Mouse (Mus musculus): ENCODE measurements around the gene Snf8. TPM values are rescaled to one million over a fixed set of nuclear protein-coding genes. Genes with fewer than 3 reads are reported as not detected.

The Snf8 gene
- polyA plus RNA-seq, 1 experiment from 2014 or later, result 84.3 TPM

DNA sequence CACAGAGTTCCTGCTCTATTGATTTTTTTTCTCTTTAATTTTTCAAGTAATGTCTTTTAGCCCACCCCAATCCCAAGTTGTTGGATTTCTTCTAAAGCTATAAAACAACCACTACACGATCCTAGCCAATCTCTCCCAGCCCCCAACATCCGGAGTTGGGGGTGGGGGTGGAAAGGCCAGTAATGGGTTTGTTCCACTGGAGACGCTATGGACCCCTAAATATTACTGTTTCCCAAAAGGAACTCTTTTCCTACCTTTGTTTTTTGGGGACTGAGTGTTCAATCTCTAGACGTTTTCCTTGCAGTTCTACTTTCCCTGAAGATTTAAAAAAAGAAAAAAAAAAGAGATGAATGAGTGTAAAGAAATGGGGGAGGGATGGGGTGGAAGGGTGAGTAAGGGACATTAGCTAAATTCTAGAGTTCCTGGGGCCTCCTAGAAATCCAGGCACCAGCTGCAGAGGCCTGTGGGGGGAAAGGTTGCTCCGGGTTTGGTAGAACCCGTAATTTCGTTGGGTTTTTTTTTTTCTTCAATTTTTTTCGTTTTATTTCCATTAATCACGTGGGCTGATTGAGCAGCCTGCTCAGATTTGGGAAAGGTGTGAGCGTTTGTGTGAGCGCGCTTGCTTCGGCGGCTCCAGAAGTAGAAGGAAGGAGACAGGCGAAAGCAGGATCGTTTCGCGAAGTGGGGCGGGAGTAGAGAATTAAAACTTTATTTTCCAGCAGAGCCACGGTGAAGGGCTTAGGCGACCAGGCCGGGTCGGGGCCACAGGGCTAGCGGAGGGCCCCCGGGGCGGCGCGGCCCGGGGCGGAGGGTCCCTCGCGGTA lies 30.5 kb upstream of the Snf8 start:
- Histone ChIP-seq H3K27me3 (ENCODE audit: control insufficient read depth, insufficient read depth, low read depth, low read length) (peaks cover 6% of the 10 kb centered on the region; the same call in 1 of the 2 replicates), H3K9me3 (ENCODE audit: control insufficient read depth, low read length) (no peaks in the 10 kb centered on the region), H3K4me3 (ENCODE audit: low read length) (peak overlapping the region; percentile 87), H3K27ac (ENCODE audit: low read length) (peak overlapping the region; percentile 96), H3K4me1 (replicated peaks; ENCODE audit: control insufficient read depth, insufficient read depth, low read length) (peaks cover 43% of the 10 kb centered on the region), H3K9ac (ENCODE audit: low read length) (peak overlapping the region; percentile 93), H3K4me2 (ENCODE audit: low read depth, low read length) (peak overlapping the region; percentile 99), H3K36me3 (ENCODE audit: control insufficient read depth, insufficient read depth, low read length) (no peaks in the 10 kb centered on the region)
- no peak for ATAC-seq (ENCODE audit: low read depth)
- WGBS, result under 1% methylated on average over 32 of the region's 32 CpGs

DNA sequence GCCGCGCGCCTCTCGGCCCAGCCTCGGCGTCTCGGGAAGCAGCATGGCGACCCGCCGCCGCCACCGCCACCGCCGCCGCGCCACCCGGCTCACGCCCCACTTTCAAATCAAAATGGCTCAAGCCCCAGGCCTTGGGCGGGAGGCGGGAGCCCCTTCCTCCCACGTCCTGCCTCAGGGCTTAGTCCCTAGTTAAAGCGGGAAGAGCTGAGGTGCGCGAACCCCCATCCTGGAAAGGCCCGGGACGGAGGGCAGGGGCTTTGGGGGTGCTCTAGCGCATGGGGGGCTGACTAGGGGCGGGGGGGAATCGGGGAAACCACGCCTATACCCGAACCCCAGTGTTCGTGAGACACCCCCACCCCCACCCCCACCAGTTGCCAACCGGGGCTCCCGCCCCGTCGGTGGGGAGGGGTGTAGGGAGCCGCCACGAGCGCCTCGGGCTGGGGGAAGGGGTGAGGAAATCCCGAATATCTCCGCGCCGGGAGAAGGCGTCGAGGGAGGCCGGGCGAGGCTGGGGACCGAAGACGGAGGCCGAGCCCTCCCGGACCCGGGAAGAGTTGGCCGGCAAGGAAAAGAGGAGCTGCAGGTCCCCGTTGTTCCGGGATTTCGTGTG lies 29.8 kb upstream of the Snf8 start:
- peak overlapping the region; percentile 96 for H3K27ac ChIP-seq (ENCODE audit: low read length)
- WGBS, result 0% methylated on average over 40 of the region's 57 CpGs
- ATAC-seq (ENCODE audit: low read depth), result peak; percentile 68

DNA sequence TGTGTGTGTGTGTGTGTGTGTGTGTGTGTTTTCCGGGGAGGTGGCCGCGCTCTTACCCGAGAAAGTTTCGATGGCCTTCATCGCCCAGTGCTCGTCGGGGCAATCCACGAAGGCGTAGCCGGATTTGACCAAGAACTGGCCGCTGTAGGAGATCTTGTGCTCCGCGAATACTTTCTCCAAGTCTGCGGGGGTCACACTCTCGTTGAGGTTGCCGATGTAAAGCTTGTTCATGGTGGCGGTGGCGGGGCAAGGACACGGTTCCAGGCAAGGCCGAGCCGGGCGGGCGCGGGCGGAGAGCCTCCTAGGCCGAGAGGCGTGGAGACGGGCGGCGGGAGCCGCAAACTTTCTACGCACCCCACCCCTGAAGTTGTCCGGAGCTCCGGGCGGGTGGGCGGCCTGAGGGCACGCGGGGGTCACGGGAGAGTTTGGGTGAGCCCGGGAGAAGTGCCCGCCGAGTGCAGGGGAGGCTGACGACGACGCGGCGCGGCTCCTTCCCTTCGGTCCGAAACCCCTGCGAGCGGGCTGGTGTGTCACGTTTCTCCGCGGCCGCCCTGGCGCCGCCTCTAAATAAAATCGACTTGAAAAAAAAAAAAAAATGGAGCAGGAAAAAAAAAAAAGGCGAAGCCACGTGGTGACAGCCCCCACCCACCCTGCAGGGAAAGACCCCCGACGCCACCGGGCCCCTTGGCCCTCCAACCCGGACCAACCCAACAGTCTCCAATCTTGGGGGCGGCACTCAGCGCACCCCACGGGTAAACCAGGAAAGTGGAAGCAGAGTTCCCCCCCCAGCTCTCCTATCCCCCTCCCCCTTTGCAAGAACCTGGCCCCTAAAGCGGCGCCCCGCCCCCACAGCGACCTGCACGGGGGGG lies 29.0 kb upstream of the Snf8 start, which contains the start of gene Igf2bp1:
Gene Igf2bp1 (minus strand): TSS at position 538 of the 869 bp plus-strand sequence.
- ATAC-seq (ENCODE audit: low read depth), result peak; percentile 60
- no peaks in the 10 kb centered on the region for H3K36me3 ChIP-seq (ENCODE audit: control insufficient read depth, insufficient read depth, low read length)
- H3K4me1 ChIP-seq (replicated peaks; ENCODE audit: control insufficient read depth, insufficient read depth, low read length), result peaks cover 40% of the 10 kb centered on the region
- H3K9ac ChIP-seq (ENCODE audit: low read length), result peak within 1 kb of the TSS; percentile 93
- WGBS, result under 1% methylated on average over 67 of the region's 74 CpGs
- peak within 1 kb of the TSS; percentile 99 for H3K4me2 ChIP-seq (ENCODE audit: low read depth, low read length)
- peak within 1 kb of the TSS; percentile 96 for H3K27ac ChIP-seq (ENCODE audit: low read length)
- H3K9me3 ChIP-seq (ENCODE audit: control insufficient read depth, low read length), result no peaks in the 10 kb centered on the region
- peaks cover 6% of the 10 kb centered on the region; the same call in 1 of the 2 replicates for H3K27me3 ChIP-seq (ENCODE audit: control insufficient read depth, insufficient read depth, low read depth, low read length)
- peak within 1 kb of the TSS; percentile 87 for H3K4me3 ChIP-seq (ENCODE audit: low read length)

More for the DNA sequence above, 29.8 kb upstream of the Snf8 start:
- Histone ChIP-seq H3K9me3 (ENCODE audit: control insufficient read depth, low read length) (no peaks in the 10 kb centered on the region), H3K4me2 (ENCODE audit: low read depth, low read length) (peak overlapping the region; percentile 99), H3K27me3 (ENCODE audit: control insufficient read depth, insufficient read depth, low read depth, low read length) (peaks cover 6% of the 10 kb centered on the region; the same call in 1 of the 2 replicates), H3K4me1 (replicated peaks; ENCODE audit: control insufficient read depth, insufficient read depth, low read length) (peaks cover 43% of the 10 kb centered on the region), H3K4me3 (ENCODE audit: low read length) (peak overlapping the region; percentile 87), H3K36me3 (ENCODE audit: control insufficient read depth, insufficient read depth, low read length) (no peaks in the 10 kb centered on the region), H3K9ac (ENCODE audit: low read length) (peak overlapping the region; percentile 93)

DNA sequence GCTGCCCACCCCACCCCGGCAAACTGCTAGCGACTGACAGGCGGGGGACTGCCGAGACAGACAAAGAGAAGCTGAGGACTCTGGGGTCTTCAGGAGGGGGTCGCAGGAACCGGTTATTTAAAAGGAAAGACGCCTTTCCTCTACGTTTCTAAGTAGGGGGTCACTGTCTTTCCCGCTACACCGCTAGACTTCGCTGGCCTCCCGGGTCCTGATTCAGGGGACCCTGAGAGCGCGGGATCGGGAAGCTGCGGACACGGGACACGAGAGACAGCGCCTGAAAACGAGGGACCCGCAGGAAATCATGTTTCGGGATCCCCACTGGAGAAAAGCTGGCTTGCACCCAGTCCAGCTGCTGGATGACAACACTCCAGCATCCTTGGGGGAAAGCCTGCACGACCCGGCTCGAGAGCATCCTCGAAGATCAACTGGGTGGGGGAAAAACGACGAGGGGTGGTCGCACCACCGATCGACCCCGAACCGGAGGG lies 28.3 kb upstream of the Snf8 start:
- H3K4me1 ChIP-seq (replicated peaks; ENCODE audit: control insufficient read depth, insufficient read depth, low read length), result peaks cover 34% of the 10 kb centered on the region
- H3K36me3 ChIP-seq (ENCODE audit: control insufficient read depth, insufficient read depth, low read length), result no peaks in the 10 kb centered on the region
- H3K27me3 ChIP-seq (ENCODE audit: control insufficient read depth, insufficient read depth, low read depth, low read length), result peaks cover 8% of the 10 kb centered on the region; the same call in 1 of the 2 replicates
- H3K9ac ChIP-seq (ENCODE audit: low read length), result peak overlapping the region; percentile 93
- ATAC-seq (ENCODE audit: low read depth), result peak; percentile 10; the same call in 1 of the 2 replicates
- peak overlapping the region; percentile 99 for H3K4me2 ChIP-seq (ENCODE audit: low read depth, low read length)
- 0 out of 2 replicates have a peak overlapping the region, but pooled peaks have one; percentile 17 for H3K27ac ChIP-seq (ENCODE audit: low read length)
- H3K4me3 ChIP-seq (ENCODE audit: low read length), result peak overlapping the region; percentile 87
- under 1% methylated on average over 33 of the region's 33 CpGs for WGBS
- H3K9me3 ChIP-seq (ENCODE audit: control insufficient read depth, low read length), result no peaks in the 10 kb centered on the region

DNA sequence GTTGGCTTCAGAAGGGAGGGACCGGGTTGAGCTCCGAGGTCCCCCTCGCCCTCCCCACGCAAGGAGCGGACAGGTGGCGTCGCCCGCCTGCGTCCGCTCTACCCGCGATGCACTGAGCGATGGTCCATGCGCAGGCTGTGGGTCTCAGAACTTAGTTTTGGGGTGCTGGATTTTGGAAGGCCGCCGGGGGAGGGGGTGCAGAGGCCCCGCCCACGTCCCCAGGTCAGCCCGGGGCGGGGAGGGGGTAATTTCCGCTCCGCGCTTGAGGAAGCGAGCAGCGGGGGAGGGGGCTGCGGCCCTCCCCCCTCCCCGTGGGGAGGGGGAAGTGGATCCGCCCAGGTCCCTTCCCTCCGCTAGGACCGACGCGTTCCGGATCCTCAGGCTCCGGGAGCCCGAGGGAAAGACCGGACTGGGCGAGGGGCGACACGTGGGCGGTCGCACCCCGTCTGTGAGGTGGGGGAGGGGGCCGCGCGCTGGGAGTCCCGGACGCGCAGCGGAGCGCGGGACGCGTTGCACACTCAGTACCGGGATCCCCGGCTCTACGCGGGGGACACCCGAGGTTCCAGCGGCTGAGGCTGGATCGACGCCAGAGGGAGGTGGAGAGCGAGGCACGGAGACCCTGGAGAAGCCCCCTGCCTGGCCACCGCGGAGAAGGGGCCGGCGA lies 27.7 kb upstream of the Snf8 start:
- Histone ChIP-seq H3K4me1 (replicated peaks; ENCODE audit: control insufficient read depth, insufficient read depth, low read length) (peaks cover 30% of the 10 kb centered on the region), H3K27ac (ENCODE audit: low read length) (peak overlapping the region; percentile 17; the same call in 1 of the 2 replicates), H3K4me3 (ENCODE audit: low read length) (peak overlapping the region; percentile 87), H3K27me3 (ENCODE audit: control insufficient read depth, insufficient read depth, low read depth, low read length) (peaks cover 9% of the 10 kb centered on the region; the same call in 1 of the 2 replicates), H3K9me3 (ENCODE audit: control insufficient read depth, low read length) (no peaks in the 10 kb centered on the region), H3K4me2 (ENCODE audit: low read depth, low read length) (peak overlapping the region; percentile 99), H3K9ac (ENCODE audit: low read length) (peak overlapping the region; percentile 93), H3K36me3 (ENCODE audit: control insufficient read depth, insufficient read depth, low read length) (no peaks in the 10 kb centered on the region)
- ATAC-seq (ENCODE audit: low read depth), result peak; percentile 18
- under 1% methylated on average over 50 of the region's 67 CpGs for WGBS

DNA sequence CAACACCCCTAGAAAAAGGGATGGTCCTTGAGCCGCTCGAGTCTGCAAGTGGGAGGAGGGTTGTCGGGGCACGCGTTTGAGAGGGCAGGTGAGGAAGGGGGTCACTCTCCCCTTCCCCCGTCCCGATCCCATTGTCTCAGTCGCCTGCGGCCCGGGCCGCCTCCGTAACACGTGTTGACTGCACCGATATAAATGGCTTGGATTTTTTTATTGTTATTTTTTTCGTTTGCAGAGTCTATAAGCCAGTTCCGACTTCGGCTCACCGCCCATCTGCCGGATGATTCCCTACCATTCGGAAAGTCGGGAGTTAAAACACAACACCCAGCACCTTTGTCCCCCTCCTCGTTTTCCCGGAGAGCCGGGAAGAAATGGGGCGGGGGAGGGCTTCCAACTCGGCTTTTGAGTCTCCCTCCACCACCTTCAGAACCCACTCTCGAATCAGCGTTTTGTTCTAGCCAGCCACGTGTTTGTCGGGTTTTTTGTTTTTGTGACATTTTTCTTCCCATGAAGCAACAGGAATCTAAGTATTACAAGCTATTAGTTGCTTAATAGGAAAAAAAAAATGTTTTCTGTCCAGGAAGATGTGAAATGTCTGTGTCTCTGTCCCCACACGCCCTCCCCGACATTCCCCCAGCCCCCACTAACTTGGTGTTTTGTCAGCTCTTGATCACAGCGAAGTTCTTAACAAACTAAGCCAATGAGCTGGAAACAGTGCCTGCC lies 27.0 kb upstream of the Snf8 start:
- H3K9ac ChIP-seq (ENCODE audit: low read length), result peak overlapping the region; percentile 93
- H3K36me3 ChIP-seq (ENCODE audit: control insufficient read depth, insufficient read depth, low read length), result no peaks in the 10 kb centered on the region
- ATAC-seq (ENCODE audit: low read depth), result no peak; the same call in 1 of the 2 replicates
- no peak overlapping the region for H3K27ac ChIP-seq (ENCODE audit: low read length)
- no peaks in the 10 kb centered on the region for H3K9me3 ChIP-seq (ENCODE audit: control insufficient read depth, low read length)
- H3K4me1 ChIP-seq (replicated peaks; ENCODE audit: control insufficient read depth, insufficient read depth, low read length), result peaks cover 23% of the 10 kb centered on the region
- H3K4me3 ChIP-seq (ENCODE audit: low read length), result peak overlapping the region; percentile 87
- under 1% methylated on average over 33 of the region's 33 CpGs for WGBS
- peak overlapping the region; percentile 99 for H3K4me2 ChIP-seq (ENCODE audit: low read depth, low read length)
- H3K27me3 ChIP-seq (ENCODE audit: control insufficient read depth, insufficient read depth, low read depth, low read length), result peaks cover 12% of the 10 kb centered on the region

GRCm38 (mm10) chr11:96008827-96009226 lies 25.9 kb upstream of the Snf8 start:
- Histone ChIP-seq H3K4me1 (replicated peaks; ENCODE audit: control insufficient read depth, insufficient read depth, low read length) (peaks cover 17% of the 10 kb centered on the region), H3K27me3 (ENCODE audit: control insufficient read depth, insufficient read depth, low read depth, low read length) (peaks cover 14% of the 10 kb centered on the region), H3K4me2 (ENCODE audit: low read depth, low read length) (no peak overlapping the region), H3K27ac (ENCODE audit: low read length) (no peak overlapping the region), H3K4me3 (ENCODE audit: low read length) (no peak overlapping the region), H3K36me3 (ENCODE audit: control insufficient read depth, insufficient read depth, low read length) (no peaks in the 10 kb centered on the region), H3K9ac (ENCODE audit: low read length) (no peak overlapping the region), H3K9me3 (ENCODE audit: control insufficient read depth, low read length) (no peaks in the 10 kb centered on the region)
- 0% methylated on average over 1 of the region's 1 CpGs for WGBS
- no peak for ATAC-seq (ENCODE audit: low read depth)

DNA sequence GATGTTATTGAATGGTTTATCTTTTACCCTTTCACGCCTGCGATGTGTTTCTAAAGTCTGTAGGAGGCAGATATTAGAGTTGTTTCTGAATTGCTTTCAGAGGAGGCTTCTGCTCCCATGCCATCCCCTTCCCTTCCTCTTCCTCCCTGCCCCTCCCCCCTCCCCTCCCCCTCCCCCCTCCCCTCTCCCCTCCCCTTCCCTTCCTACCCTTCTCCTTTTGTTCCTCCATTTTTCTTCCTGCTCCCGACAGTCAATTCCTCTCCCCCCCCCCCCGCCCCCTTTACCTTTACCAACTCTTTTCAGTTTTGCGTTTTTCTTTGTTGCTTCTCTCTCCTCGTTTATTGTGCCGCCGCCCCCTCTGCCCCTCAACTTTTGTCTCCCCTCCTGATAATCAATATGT lies 22.7 kb upstream of the Snf8 start:
- no peak for ATAC-seq (ENCODE audit: low read depth)
- WGBS, result 7% methylated on average over 6 of the region's 8 CpGs
- Histone ChIP-seq H3K9ac (ENCODE audit: low read length) (no peak overlapping the region), H3K4me3 (ENCODE audit: low read length) (no peak overlapping the region), H3K4me2 (ENCODE audit: low read depth, low read length) (no peak overlapping the region), H3K27me3 (ENCODE audit: control insufficient read depth, insufficient read depth, low read depth, low read length) (peaks cover 12% of the 10 kb centered on the region), H3K4me1 (replicated peaks; ENCODE audit: control insufficient read depth, insufficient read depth, low read length) (peaks cover 6% of the 10 kb centered on the region), H3K27ac (ENCODE audit: low read length) (no peak overlapping the region), H3K36me3 (ENCODE audit: control insufficient read depth, insufficient read depth, low read length) (no peaks in the 10 kb centered on the region), H3K9me3 (ENCODE audit: control insufficient read depth, low read length) (no peaks in the 10 kb centered on the region)
